Mouse (Mus musculus) hindlimb bud, embryonic 11.5 days (tissue): Measurements from ENCODE around the gene Gnat1.

Experiments
- DNase-seq: peaks from one replicate; pipeline ENCODE4 v3.0.0-alpha.2; 2012; ENCODE audit warnings: low read depth, low spot score; ENCODE audit errors: extremely low spot score

Gnat1 gene

DNA sequence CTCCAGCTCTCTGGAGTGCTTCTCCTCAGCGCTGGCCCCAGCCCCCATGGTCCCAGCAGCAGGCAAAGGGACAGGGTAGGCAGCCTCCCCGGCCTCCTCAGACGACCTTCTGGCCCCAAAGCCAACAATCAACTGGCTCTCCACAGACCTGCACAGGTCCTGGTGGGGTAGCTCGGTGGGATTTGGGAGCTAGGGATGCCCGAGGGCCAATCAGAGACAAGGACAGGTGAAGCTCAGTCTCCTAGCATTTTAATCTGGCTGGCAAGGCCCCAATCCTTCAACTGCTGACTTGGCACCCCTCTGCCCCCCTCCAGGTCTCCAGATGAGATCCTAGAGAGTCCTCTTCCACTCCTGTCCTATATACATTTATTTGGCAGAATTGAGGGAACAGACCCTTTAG is at the start of gene Gnat1:
Gene Gnat1 (minus strand): TSS at position 212 of the 400 bp plus-strand sequence.
- DNase-seq, result no peak

DNA sequence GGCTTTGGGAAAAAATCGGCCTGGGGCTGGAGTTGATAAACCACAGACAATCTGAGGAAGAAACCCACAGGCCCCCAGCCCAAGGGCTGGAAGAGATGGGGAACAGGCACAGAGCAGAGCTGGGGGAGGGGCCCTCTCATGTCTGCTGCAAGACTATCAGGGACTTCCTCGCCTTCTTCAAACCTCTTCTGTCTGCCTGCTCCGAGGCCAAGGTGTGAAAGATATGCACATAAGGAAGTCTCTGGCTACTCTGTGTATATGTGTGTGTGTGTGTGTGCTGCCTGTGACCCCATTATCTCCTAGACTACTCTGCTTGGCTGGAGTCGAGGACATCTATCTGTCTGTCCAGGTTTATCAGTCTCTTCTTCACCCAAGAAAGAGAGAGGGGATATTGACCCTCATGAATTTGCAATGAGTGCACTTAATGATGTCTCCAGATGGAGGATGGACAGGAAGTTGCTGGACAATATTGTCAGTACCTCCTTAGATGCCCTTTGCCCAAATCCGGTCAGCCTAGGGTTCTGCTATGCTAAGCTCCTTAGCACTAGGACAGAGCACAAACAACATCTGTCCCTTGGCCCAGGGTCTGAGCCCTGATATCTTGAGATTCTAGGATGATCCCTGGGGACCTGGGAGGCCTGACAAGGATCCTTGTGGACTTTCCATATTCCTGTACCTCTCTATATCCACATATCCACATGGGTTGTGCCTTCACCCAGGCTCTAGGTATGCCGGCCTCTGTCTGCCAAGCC is 49.6 kb upstream of the Gnat1 start:
- no peak for DNase-seq

DNA sequence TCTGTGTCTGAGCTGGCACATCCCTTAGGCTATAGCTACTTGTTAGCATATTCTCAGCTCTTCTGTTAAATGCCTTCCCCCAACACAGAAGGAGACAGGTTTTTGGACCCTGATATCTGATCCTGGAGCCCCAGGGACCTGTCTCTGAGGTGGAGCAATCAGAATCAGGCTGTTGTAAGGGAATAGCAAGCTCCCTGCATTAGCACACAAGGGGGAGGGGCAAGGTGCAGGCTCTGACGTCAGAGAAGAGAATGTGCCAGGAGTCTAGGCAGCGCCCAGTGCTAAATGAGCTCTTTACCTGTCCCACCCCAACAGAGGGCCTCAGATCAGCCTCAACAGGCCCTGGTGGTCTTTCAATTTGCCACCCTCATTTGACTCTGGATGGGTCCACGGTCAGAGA is 47.5 kb upstream of the Gnat1 start:
- no peak for DNase-seq

DNA sequence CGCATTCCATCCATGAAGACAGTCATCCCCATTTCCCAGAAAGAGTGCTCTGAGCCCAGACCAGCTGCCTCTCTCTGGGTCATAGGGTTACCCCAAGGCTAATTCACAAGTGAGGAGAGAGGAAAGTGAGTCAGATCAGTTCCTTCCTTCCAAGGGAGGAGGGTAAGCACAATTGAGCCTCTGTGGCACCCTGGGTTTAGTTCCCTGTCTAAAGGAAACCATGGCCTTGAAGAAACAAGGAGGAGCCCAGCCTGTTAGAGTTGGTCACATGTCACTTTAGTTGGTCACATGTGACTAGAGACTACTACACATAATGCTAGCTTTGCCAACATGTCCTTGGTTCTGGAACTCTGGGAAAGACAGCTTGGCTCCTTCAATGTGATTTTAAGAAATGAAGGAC is 45.3 kb upstream of the Gnat1 start:
- DNase-seq, result no peak

DNA sequence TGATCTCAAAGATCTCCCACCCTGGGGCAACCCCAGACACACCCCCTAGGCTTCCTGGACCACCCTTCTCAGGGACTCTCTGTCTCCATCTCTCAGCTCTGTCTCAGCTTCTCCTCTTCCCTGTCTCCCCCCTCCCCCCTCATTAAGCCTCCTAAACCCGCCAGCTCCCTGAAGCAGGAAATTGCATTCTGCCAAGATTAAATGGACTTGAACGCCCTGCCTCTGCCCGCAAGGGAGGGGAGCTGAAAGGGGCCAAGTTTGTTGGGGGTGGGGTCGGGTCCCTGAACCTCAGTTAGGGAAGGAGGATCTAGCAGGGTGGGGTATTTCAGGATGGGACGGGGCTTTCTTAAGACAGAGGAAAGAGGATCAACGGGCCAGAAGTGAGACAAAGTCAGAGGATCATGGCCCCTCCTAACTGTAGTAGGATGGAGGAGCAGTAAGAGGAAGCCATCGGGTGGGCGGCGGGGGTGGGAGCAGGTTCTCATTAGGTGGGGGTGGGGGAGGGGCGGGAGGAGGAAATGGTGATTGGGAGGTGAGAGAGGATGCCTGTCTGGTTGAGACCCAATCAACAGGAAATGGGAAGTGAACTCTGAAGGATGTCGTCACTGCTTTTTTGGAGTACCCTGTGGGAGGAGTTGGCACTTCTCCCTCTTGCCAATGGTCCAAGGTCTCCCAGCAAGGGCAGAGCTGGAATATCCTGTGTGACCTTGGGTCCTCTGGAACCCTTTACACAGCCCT is 44.5 kb upstream of the Gnat1 start:
- DNase-seq, result no peak

DNA sequence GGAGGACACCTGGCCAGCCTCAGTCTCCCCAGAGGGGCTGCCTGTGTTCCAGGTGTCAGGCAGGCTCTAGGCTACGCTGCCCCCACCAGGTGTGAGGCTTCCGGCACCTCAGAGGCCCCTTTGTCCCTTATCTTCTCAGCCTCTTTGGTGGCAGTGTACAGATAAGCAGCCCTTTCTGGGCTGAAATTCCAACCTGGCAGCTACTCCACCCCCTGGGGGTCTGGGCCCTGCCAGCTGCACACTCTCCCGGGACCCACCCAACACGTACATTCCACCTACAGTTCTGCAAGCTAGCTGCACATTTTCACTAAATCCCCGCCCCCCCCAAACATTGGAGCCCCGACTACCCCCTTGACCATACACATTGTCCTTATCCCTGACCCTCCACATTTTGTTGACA is 43.8 kb upstream of the Gnat1 start:
- DNase-seq, result no peak

DNA sequence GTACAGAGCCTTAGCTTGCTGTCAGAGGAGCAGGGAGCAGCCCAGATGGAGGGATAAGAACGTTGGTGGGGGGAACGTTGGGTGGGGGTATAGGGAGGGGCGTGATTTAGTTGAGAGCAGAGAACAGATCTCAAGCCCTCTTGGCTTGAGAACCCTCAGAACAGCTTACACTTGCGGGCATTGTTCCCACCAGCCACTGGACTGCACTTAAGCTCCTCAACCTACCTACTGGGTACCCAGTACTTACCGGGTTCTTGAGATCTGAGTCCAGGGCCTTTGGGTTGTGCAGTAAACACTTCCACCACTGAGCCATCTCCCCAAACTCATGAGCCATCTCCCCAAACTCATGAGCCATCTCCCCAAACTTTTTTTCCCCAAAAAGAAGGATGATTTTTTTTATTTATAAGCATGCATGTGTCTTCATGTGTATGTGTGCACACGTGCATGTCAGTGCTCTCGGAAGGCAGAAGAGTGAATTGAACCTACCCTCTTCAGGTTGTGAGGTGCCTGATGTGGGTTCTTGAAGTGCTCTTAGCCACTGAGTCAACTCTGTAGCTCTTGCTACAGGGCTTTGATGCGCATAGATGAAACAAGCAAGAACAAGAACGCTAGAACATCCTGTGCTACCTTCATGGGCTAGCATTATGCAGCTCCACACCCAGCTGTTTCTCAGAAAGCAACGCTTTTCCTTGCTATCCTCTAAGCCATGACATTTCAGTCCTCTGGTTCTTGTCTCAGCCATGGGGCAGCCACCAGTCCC is 39.4 kb upstream of the Gnat1 start:
- no peak for DNase-seq

DNA sequence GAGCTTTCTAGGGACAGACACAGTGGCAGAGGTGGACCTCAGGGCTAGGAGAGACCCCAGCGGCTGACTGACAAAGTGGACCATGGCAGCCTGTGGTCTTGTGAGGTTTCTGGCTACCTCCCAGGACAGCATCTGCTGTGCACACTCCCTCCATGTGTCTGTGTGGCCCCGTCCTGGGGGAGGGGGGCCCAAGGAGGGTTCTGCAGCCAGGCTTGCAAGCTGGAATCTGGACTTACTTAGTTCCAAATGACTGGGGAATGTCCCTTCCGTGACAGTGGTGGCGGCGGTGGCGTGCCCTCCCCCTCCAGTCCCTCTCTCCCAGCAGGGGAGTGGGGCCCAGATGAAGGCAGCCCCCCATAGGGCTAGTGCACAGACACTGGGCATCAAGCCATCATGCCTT is 37.4 kb upstream of the Gnat1 start:
- DNase-seq, result no peak

DNA sequence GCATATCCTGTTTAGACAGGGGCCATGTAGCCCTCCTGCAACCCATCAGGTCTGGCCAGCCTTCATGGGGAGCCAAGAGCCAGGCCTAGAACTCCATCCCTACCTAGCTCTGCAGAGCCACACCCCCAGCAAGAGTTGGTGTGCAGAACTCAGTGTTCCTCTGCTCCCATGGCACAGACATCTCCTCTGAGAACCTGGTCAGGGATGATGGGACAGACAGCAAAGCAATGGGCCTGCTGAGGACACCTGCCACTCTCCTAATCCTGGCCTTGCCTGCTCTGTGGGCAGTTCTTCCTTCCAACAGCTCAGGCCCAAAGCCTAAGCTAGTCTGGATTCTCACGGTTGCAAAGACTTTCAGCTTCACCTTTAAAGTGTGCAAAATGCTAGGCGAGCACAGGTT is 36.1 kb upstream of the Gnat1 start:
- no peak for DNase-seq

DNA sequence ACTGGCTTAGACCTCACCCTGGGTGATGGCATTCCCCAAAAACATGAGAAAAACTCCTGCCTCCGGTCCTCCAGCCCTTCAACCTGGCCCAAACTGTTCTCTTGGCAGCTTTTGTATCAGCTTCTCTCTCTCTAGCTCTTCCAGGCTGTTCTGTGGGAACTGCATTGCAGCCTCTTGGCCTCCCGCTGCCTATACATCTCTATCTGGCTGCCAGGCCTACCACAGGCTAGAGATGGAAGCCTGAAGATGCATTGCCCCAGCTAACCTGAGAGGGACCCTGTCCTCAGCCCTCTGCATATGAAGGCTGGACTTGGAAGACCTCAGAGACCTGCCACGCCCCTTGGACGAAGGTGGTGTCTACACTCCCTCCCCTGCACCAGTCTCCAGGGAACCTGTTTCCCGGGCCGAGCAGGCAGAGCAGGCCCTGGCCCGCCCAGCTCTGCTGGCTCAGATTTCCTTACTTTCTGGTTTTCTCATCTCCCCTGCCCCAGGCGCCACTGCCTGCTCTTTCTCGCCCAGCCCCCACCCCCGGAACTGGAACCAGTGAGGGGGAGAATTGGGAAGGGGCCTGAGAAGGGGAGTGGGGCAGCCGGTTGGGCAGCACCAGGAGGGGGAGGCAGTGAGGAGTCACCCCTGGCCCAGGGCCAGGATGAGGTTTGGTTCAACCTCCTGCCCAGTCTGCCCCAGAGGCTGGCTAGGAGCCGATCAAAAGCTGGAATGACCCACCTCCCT is 34.9 kb upstream of the Gnat1 start:
- DNase-seq, result no peak

DNA sequence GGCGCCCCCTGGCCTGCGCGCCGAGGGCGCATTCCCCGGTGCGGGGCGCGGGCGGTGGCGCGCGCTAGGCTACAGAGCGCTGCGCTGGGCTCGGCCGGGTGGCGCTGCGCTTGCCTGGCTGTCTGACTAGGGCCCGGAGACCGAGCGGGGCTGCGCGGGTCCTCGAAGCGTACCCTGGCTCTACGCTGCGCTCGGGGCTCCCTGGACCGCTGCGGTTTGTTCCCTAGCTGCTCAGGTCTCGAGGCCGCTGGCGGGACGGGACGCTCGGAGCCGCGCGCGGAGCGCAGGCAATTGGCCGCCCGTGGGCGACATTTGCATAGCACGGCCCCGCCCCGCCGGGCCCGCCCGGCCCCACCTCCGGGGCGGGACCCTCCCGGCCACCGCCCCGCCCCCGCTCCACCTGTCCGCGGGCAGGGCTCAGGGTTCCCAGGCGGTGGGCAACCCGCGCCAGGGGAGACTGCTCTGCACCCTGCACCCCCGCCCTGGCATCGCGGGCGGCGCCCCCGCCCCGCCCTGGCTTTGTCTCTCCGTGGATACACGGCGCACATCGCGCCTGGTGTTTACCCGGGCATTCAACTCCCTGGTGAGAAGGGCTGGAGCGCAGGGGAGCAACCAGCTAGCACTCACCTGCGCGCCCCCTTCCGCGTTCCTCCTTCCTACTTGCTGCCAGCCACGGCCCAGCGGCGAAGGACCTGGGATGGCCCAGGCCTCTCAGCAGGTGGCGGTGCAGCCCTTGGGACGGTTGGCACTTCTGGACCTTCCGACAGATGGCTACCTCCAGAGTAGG is 30.4 kb upstream of the Gnat1 start, which contains the start of gene Sema3f:
Gene Sema3f (minus strand): TSS at position 779 of the 787 bp plus-strand sequence.
- no peak for DNase-seq

DNA sequence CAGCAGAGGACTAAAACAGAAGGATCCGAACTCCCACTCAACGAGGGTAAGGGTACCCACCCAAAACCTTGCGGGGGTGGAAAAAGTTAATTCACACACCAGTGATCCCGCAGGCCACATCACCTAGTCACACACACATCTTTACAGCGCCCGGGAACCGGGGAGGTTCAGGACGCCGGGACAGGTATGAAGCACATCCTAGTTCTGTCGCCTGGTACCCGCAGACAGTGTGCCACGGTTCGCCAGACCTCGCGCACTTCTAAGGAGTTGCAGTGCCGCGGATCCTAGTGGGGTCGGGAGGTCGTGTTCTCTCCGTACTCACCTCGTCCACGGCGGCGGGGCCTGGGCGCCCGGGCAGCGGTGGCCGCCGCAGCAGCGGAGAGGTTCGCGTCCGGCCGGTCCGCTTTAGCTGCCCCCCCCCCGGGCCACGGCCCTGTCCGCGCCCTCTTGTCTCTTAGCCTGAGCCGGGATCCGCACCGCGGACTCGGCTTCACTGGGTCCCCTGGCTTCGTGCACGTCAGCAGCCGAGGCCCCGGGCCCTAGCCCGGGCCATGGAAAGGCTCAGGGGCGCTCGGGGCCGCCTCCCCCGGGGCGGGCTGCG is 29.7 kb upstream of the Gnat1 start:
- DNase-seq, result no peak

DNA sequence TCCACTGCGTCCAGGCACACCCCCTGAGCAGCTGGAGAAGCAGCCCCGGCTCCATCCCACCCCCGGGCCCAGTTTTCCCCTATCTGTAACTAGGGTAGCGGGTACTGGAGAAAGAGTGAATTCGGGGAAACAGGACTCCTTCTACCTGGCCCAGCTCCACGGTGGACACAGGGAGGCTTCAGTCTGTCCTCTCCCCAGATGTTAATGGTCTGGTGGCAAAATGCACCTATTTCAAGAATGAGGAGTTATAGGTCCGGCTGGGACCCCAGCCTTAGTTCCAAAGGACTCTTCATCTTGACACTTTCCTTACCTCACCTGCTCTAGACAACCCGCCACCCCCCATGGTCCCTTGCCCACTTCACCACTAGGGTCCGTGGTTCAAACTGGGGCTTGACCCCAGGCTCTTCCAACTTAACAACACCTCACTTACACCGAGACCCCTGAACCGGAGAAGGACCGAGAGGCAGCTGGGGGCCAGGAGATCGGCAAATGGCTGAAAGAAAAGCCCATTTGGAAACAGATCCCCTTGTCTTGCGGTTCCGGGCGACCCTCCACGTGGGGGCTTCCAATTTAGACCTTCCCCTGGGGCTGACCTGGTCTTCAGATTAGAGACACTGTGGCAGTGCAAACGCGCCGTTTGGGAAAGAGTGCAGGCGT is 29.1 kb upstream of the Gnat1 start:
- DNase-seq, result no peak

DNA sequence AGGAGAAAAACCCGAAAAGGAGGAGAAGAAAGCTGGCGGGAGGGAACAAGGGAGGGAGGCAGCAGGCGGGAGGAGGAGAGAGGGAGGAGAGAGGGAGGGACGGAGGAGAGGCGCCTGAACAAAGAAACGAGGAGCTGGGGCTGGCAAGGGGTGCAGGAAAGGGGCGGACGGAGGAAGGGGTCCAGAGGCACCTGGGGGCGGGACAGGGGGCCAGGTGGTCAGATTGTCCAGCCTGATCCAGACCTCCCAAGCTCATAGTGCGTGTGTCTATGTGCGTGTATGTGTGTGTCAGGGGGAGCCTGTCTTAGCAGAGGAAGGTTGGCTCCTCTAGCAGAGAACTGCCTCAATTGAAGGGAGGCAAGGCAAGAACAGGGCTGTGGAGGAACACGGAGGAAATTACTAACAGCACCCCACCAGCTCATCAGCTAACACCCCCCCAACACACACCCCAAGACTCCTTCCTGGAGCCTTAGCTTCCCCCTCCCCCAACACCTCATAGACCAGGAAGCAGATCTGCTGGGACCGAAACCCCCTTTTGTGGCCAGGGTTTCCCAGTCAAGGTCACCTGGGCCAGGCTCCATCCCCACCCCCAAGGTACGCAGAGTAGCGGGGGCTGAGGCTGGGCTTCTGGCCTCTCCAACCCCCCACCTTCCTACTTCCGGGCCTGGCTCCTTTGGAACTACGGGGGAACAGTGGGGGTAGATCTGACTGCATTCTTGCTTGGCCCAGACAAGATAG is 28.4 kb upstream of the Gnat1 start:
- DNase-seq, result no peak

DNA sequence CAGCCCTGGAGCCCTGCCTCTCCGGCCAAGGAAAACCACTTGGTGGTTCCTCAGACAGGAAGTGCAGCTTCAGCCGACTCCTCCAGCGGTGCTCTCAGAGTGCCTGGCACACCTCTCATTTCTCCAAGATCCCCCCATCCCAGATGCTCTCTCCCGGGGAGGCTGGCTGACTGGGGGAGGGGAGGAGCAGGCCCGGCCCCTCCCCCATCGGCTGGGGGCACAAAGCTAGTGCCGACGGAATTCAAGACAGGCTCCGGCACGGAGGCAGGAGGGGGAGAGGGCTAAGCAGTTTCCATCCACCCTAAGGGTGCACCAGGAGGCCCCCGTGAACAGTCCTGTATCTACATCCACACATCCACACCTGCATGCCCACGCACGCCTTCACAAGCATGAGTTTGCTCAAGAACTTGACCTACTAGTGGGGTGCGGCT is 27.3 kb upstream of the Gnat1 start:
- no peak for DNase-seq

DNA sequence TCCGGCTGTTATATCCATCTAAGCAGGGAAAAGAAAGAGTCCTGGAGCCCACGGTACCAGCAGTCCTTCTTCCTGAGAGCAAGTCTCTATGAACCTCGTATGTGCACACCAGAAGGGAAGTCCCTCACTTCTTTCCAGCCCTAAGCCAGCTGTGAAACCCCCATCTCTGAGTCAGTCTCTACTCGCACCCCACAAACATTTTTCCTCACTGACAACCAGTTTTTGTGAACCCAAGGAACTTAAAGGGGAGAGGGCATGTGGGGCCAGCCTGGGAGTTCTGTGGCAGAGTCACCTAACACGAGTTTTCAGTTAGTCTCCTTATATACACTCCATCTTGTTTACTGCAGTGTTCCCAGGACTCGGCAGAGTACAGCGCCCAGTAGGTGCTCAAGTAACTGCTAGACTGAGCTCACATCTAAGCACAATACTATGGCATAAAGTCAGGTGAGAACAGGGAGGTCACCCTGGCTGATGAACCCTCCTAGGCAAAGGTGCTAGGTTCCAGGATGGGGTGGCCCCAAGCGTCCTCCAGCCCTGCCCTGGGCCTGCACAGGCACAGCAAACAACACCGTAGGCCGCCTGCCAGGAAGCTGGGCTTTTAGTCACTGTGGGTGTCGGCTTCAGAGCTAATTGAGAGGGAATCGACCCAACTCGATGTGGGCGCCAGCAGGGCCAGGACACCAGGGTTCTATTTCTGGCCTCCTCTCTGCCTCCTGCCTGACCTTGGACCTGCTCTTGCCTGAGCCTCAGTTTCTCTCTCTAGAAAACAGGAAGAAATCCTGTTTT is 24.0 kb upstream of the Gnat1 start:
- DNase-seq, result no peak

DNA sequence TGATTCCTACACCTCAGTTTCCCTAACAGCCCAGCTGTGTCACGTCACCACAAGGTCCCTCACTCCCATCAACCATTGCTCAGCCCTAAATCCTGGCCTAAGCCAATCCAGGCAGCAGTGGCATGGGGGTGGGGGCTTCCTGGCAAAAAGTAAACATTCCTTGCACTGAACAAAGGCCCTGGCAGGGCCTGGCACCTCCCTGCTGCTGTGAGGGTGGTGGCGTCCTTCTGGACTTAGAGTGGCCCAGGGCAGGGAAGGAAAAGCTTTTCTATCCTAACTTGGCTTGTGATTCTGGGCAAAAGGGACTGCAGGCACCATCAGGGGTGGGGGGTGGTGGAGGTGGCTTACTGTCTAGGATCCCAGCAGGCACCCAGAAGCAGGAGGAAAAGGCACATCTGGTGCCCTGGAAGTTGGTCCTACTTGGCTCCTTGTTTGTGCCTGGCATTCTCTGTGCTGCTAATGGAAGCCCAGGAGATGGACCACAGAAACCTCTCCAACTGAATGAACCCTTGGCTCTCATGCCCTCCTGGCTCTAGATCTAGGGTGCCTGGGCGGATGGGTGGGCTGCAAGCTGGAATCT is 23.2 kb upstream of the Gnat1 start:
- DNase-seq, result no peak

DNA sequence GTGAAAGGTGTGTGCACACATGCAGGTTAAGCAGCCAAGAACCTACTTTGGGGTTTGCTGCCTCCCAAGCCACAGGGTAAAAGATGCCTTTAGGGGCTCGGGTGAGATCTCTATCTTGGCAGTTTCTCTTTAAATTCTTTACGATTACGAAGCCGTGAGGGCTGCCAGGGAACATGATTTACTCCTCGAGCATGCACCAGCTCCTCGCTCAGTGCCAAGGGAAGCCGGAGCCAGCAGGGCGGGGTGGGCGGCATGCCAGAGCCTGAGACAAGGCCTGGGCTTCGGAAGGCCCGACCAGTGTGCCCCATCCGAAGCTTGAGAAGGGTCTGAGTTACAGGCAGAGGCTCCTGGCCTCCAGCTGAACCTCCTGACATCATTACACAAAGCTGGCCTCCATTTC is 22.1 kb upstream of the Gnat1 start:
- no peak for DNase-seq
